In the genomic region with DNA sequence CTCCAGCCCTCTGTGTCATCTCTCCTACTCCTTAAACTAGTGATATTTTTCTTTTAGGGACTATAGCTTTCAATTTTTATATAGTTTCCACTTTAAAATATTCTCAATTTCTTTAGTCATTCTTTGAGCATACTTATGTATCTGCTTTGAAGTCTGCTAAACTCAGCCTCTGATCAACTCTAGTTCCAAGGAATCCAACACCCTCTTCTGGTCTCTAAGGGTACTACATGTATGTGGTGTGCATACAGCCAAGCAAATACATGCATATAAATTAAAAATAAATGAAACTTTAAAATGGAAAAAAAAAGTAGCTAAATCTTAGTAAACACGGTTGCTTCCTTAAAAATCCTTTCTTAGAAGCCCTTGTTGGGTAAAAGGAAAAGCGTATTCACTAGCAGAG, we compare ENCODE assay signal across 11 mouse cellular contexts. TPM values are rescaled to one million over a fixed set of nuclear protein-coding genes. Genes with fewer than 3 reads are reported as not detected.
DNase-seq lines count a peak whose midpoint lies in the region; ATAC-seq and TF ChIP-seq lines count a peak whose summit lies in the region.
"Had no signal": no experiment of that assay in that cellular context is flagged by ENCODE, and none has a peak within 500 bp of the region (broad histone marks: within the 10 kb centered on the region; RNA-seq: fewer than 3 reads in every experiment).

No protein-coding gene starts in this region.

- H3K36me3 ChIP-seq in splenic B cell, adult 2 months (ENCODE audit: control insufficient read depth, insufficient read depth, low read length, poor library complexity, severe bottlenecking), result peaks cover 7% of the 10 kb centered on the region

- DNase-seq in gastrocnemius, adult 2 months, result no peak
- DNase-seq in gastrocnemius, postnatal 25 days, result no peak
- DNase-seq in thymus, postnatal 0 days (ENCODE audit: low spot score), result peak; percentile 60
- no peak for DNase-seq in thymus, postnatal 36 days
- DNase-seq in splenic B cell, adult 2 months (ENCODE audit: low read depth, low spot score), result peak; percentile 71
- DNase-seq in cerebellum, postnatal 36 days, result no peak
- DNase-seq in gastrocnemius, adult 18-20 months (ENCODE audit: low spot score), result no peak
- DNase-seq: right cerebral cortex, postnatal 25 days had no signal

- TF ChIP-seq CTCF in gastrocnemius, adult 2 months (IDR thresholded peaks at IDR 0.05), result peak; percentile 58

- no peaks in the 10 kb centered on the region for H3K27me3 ChIP-seq in splenic B cell, adult 2 months (ENCODE audit: control insufficient read depth, insufficient read depth, low read length, poor library complexity, severe bottlenecking)
- H3K27me3 ChIP-seq: embryonic facial prominence, embryonic 12.5 days; midbrain, embryonic 12.5 days had no signal

- ATAC-seq in erythroblast, adult 5-6 weeks (replicated peaks; ENCODE audit: low FRiP score, poor library complexity, severe bottlenecking), result peak; percentile 72

- no peak overlapping the region for H3K27ac ChIP-seq in gastrocnemius, adult 2 months
- H3K27ac ChIP-seq: embryonic facial prominence, embryonic 12.5 days; midbrain, embryonic 12.5 days had no signal

- H3K4me3 ChIP-seq in gastrocnemius, adult 2 months, result no peak overlapping the region
- H3K4me3 ChIP-seq: embryonic facial prominence, embryonic 12.5 days; midbrain, embryonic 12.5 days had no signal

- intact Hi-C loops in gastrocnemius, adult 2 months (cut with DNase I), result no loop called here

RNA-seq across cellular contexts. Expression of gene Lime1, which starts 4.1 kb away (rescaled TPM):
- 1 to 10 TPM; 5.8 to 6.2 TPM for total RNA-seq in gastrocnemius, adult 2 months (2021)
- total RNA-seq in gastrocnemius, postnatal 25 days (2021), result 1 to 10 TPM; 4.2 to 5.5 TPM
- polyA plus RNA-seq in thymus, postnatal 0 days (2015; fragmentation: Nextera tagmentation; extraction: Ambion mirVana), result 35.7 and 40.7 TPM in 2 replicates
- total RNA-seq in erythroblast, adult 5-6 weeks (2015; ENCODE audit: low replicate concordance), result 8.8 and 11.5 TPM in 2 replicates
- 2.5 and 3.8 TPM in 2 replicates for total RNA-seq in erythroblast, adult 5-6 weeks (2017; ENCODE audit: low replicate concordance)
- total RNA-seq in gastrocnemius, adult 18-20 months (2021), result 1 to 10 TPM; 3.8 to 4.5 TPM

RNA-seq across cellular contexts. Expression of gene Arfrp1, which starts 10.6 kb away (rescaled TPM):
- total RNA-seq in gastrocnemius, adult 2 months (2021), result 10 to 100 TPM; 23.6 to 30.8 TPM
- total RNA-seq in gastrocnemius, postnatal 25 days (2021), result 10 to 100 TPM; 25.0 to 29.3 TPM
- 55.8 and 68.0 TPM in 2 replicates for polyA plus RNA-seq in thymus, postnatal 0 days (2015; fragmentation: Nextera tagmentation; extraction: Ambion mirVana)
- total RNA-seq in erythroblast, adult 5-6 weeks (2015; ENCODE audit: low replicate concordance), result 0.96 and 11.1 TPM in 2 replicates
- 4.0 and 13.0 TPM in 2 replicates for total RNA-seq in erythroblast, adult 5-6 weeks (2017; ENCODE audit: low replicate concordance)
- total RNA-seq in gastrocnemius, adult 18-20 months (2021), result 10 to 100 TPM; 23.0 to 26.5 TPM

RNA-seq across cellular contexts. Expression of gene Zgpat, which starts 11.1 kb away (rescaled TPM):
- 10 to 100 TPM; 13.7 to 14.8 TPM for total RNA-seq in gastrocnemius, adult 2 months (2021)
- 10 to 100 TPM; 12.8 to 13.1 TPM for total RNA-seq in gastrocnemius, postnatal 25 days (2021)
- polyA plus RNA-seq in thymus, postnatal 0 days (2015; fragmentation: Nextera tagmentation; extraction: Ambion mirVana), result 36.4 and 37.6 TPM in 2 replicates
- total RNA-seq in erythroblast, adult 5-6 weeks (2015; ENCODE audit: low replicate concordance), result 0.77 and 2.3 TPM in 2 replicates
- total RNA-seq in erythroblast, adult 5-6 weeks (2017; ENCODE audit: low replicate concordance), result 10.5 and 11.0 TPM in 2 replicates
- total RNA-seq in gastrocnemius, adult 18-20 months (2021), result 10 to 100 TPM; 11.7 to 12.4 TPM

RNA-seq across cellular contexts. Expression of gene Rtel1, which starts 56.2 kb away (rescaled TPM):
- 10 to 100 TPM; 12.0 to 13.0 TPM for total RNA-seq in gastrocnemius, adult 2 months (2021)
- 10 to 100 TPM in 1 of 2 experiments, 1 to 10 TPM in 1; 9.9 to 14.9 TPM for total RNA-seq in gastrocnemius, postnatal 25 days (2021)
- polyA plus RNA-seq in thymus, postnatal 0 days (2015; fragmentation: Nextera tagmentation; extraction: Ambion mirVana), result 31.9 and 37.6 TPM in 2 replicates
- total RNA-seq in erythroblast, adult 5-6 weeks (2015; ENCODE audit: low replicate concordance), result 7.7 and 17.5 TPM in 2 replicates
- 19.9 and 23.7 TPM in 2 replicates for total RNA-seq in erythroblast, adult 5-6 weeks (2017; ENCODE audit: low replicate concordance)
- 10 to 100 TPM in 1 of 2 experiments, 1 to 10 TPM in 1; 7.3 to 10.8 TPM for total RNA-seq in gastrocnemius, adult 18-20 months (2021)

Comparison
In these comparisons a context has a peak if more than half of its experiments do, and no peak if none do; other contexts are left out.
1. DNase-seq: peak in thymus, postnatal 0 days (single experiment) and splenic B cell, adult 2 months (single experiment); none in gastrocnemius, adult 2 months (single experiment), gastrocnemius, postnatal 25 days (single experiment), thymus, postnatal 36 days (0 of 2), cerebellum, postnatal 36 days (0 of 2) and gastrocnemius, adult 18-20 months (single experiment).